Mouse (Mus musculus) stomach, embryonic 15.5 days (tissue): ENCODE data around the gene Chd4. TPM values are rescaled to one million over a fixed set of nuclear protein-coding genes. Genes with fewer than 3 reads are reported as not detected.

Source experiments
- ATAC-seq: fragments of 200-750 bp; cut with Nextera tagmentation; 2 replicates; pipeline ENCODE4 v1.8.0; 2017; ENCODE audit warnings: low read depth, moderate number of reproducible peaks, moderate TSS enrichment; ENCODE audit not compliant: insufficient read depth, low FRiP score
- H3K27ac ChIP-seq: fragments of 300-500 bp; sonication (generic); 2 replicates; pipeline ENCODE4 v1.5.1; 2015; ENCODE audit warnings: mild to moderate bottlenecking, inconsistent platforms
- H3K27me3 ChIP-seq: fragments of 300-500 bp; sonication (generic); replicated peaks from 2 replicates; pipeline ENCODE4 v1.6.1; 2015; ENCODE audit warnings: inconsistent platforms
- H3K36me3 ChIP-seq: fragments of 300-500 bp; sonication (generic); 2 replicates; pipeline ENCODE4 v1.6.1; 2015; ENCODE audit warnings: inconsistent platforms
- H3K4me1 ChIP-seq: fragments of 300-500 bp; sonication (generic); 2 replicates; pipeline ENCODE4 v1.6.1; 2015; ENCODE audit warnings: inconsistent platforms
- H3K4me2 ChIP-seq: fragments of 300-500 bp; sonication (generic); 2 replicates; pipeline ENCODE4 v1.6.1; 2015; ENCODE audit warnings: mild to moderate bottlenecking, inconsistent platforms
- H3K4me3 ChIP-seq: fragments of 300-500 bp; sonication (generic); replicated peaks from 2 replicates; pipeline ENCODE4 v1.5.1; 2015; ENCODE audit warnings: inconsistent platforms
- H3K9ac ChIP-seq: fragments of 300-500 bp; sonication (generic); 2 replicates; pipeline ENCODE4 v1.6.1; 2015; ENCODE audit warnings: inconsistent platforms
- H3K9me3 ChIP-seq: fragments of 300-500 bp; sonication (generic); 2 replicates; pipeline ENCODE4 v1.6.1; 2016; ENCODE audit warnings: inconsistent platforms
- WGBS: fragments of 180-500 bp; shearing (Covaris S2); methylation state at CpG from one replicate; pipeline ENCODE4 v1.1.7; 2015; 5-methylcytosine and 5-hydroxymethylcytosine counted together
- polyA plus RNA-seq: library from polyadenylated mRNA; unstranded; fragments of >200 nt; fragmentation: Nextera tagmentation; extraction: Ambion mirVana; gene quantifications from 2 replicates; pipeline ENCODE4 v1.2.1, GENCODE M21; 2015

Gene Chd4
- polyA plus RNA-seq, 1 experiment from 2014 or later: 62.3 TPM

DNA sequence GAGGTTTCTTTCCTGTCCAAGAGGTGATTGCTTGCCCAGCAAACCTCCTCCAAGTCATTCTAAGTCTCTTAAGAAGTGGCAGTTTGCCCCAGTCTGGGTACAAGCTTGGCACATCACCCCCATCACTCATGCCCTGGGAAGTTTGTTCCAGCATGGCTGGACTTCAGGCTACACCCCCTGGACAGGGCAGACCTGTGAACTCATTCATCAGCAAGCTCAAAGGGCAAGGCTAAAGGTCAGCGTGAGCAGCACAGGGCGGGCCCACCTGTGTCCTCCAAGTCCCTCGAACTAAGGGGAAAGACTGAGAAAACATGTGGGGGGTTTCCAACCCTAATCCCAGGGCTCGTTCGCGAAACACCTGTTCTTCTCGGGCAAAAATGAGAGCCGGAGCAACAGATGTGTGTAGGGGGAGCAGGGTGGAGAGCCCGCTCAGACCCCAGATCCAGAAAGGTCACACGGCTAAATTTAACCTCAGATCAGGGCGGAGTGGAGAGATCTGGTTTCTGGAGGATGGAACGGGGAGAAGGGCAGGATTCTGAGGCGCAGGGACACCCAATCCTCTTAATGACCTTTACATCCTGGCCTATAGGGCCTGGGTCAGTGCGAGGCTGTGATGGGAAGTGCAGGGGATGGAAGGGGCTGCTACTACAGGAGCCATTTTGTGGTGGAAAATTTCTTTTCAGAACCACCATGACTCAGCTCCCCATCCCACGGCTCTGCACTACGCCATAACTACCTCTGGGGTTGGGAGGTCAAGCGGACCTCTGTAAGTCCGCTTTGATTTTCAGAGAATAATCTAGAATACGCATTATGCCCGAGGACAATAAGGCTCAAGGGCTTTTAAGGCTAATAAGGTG is 68.2 kb downstream of the Chd4 start:
- Histone ChIP-seq H3K9me3 (no peaks in the 10 kb centered on the region), H3K27me3 (no peaks in the 10 kb centered on the region), H3K27ac (peak overlapping the region; percentile 98), H3K4me2 (peak overlapping the region; percentile 79), H3K4me1 (peaks cover 42% of the 10 kb centered on the region), H3K9ac (peak overlapping the region; percentile 76), H3K4me3 (peak overlapping the region; percentile 90), H3K36me3 (peaks cover 28% of the 10 kb centered on the region)
- WGBS: 4% methylated on average over 20 of the region's 20 CpGs
- ATAC-seq: no peak

- H3K27ac ChIP-seq: peak overlapping the region; percentile 98
- peak overlapping the region; percentile 76 for H3K9ac ChIP-seq
- H3K36me3 ChIP-seq: peaks cover 31% of the 10 kb centered on the region
- WGBS: under 1% methylated on average over 39 of the region's 39 CpGs
- no peaks in the 10 kb centered on the region for H3K9me3 ChIP-seq
- ATAC-seq: no peak
- H3K27me3 ChIP-seq: no peaks in the 10 kb centered on the region
- H3K4me2 ChIP-seq: peak overlapping the region; percentile 79
- peaks cover 42% of the 10 kb centered on the region for H3K4me1 ChIP-seq
- H3K4me3 ChIP-seq: peak overlapping the region; percentile 90
Observed at GRCm38 (mm10) chr6:125164672-125165327, 69.0 kb downstream of the Chd4 start.

DNA sequence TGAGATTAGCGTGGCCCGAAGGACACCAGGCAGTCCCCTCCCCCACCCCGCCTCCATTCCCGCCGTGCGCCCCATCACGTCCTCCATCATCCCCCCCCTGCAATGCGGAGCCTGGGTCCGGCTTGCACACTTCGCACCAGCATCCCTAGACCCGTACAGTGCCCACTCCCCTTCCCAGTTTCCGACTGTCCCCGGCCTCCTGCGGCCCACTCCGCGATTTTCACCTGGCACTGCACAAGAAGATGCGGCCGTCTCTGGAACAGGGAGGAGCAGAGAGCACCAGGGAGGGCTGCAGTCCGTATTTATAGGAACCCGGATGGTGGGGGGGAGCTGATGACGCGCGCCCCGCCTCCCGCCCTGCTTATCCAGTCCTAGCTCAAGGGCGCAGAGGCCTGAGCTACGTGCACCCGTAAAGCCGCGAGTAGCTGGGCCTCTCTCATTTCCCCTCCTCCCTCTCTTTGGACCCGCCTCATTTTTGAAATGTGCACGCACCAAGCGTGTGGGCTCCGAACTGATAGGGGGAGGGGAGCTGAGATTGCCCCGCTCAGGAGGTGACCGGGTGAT is 69.6 kb downstream of the Chd4 start:
- peak overlapping the region; percentile 90 for H3K4me3 ChIP-seq
- H3K4me2 ChIP-seq: peak overlapping the region; percentile 79
- ATAC-seq: peak; percentile 87
- H3K36me3 ChIP-seq: peaks cover 32% of the 10 kb centered on the region
- no peaks in the 10 kb centered on the region for H3K27me3 ChIP-seq
- H3K27ac ChIP-seq: peak overlapping the region; percentile 98
- peak overlapping the region; percentile 76 for H3K9ac ChIP-seq
- H3K4me1 ChIP-seq: peaks cover 42% of the 10 kb centered on the region
- H3K9me3 ChIP-seq: no peaks in the 10 kb centered on the region
- WGBS: 0% methylated on average over 36 of the region's 36 CpGs

DNA sequence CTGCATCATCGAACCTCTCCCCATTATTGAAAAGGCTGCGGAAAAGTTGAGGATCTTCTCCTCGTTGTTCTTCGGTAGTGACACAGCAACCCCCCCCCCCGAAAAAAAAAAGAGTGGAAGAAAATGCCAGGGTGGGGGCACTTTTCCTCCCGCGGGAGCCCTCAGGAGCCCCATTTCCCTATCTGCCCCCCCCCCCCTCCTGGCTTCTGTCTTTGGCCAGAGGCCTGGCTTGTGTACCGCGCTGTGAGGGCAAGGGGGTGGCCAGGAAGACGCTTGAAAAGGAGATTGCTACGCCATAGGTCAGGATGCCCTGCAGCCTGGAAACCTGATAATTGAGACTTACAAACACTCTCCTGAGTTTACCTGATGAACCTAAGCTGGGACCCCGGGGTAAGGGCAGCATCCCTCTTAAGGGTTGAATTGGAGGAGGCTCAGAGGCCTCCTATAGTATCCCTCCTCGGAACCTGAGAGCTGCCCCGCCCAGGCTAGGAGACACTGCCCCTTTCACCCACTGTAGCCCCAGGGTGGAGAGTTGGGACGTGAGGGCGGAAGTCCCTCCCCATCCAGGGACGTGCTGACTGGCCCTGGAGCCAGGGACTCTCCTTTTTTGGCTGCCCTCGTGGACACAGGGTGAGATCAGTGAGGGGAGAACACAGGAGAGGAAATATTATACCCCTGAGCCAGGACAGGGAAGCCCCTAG is 70.4 kb downstream of the Chd4 start, which contains the start of gene Gapdh:
TSS of gene Gapdh (minus strand) at position 417 of the 701 bp plus-strand sequence.
- no peaks in the 10 kb centered on the region for H3K27me3 ChIP-seq
- H3K4me2 ChIP-seq: peak within 1 kb of the TSS; percentile 79
- ATAC-seq: peak; percentile 74
- H3K4me3 ChIP-seq: peak within 1 kb of the TSS; percentile 90
- H3K9me3 ChIP-seq: no peaks in the 10 kb centered on the region
- H3K4me1 ChIP-seq: peaks cover 34% of the 10 kb centered on the region
- under 1% methylated on average over 18 of the region's 18 CpGs for WGBS
- H3K27ac ChIP-seq: peak within 1 kb of the TSS; percentile 98
- H3K36me3 ChIP-seq: peaks cover 34% of the 10 kb centered on the region
- peak within 1 kb of the TSS; percentile 76 for H3K9ac ChIP-seq

- ATAC-seq: peak; percentile 51
- H3K4me2 ChIP-seq: peak overlapping the region; percentile 79
- peak overlapping the region; percentile 13 for H3K9ac ChIP-seq
- 19% methylated on average over 10 of the region's 10 CpGs for WGBS
- H3K9me3 ChIP-seq: no peaks in the 10 kb centered on the region
- peaks cover 31% of the 10 kb centered on the region for H3K4me1 ChIP-seq
- H3K4me3 ChIP-seq: peak overlapping the region; percentile 90
- no peaks in the 10 kb centered on the region for H3K27me3 ChIP-seq
- H3K27ac ChIP-seq: peak overlapping the region; percentile 98
- peaks cover 43% of the 10 kb centered on the region for H3K36me3 ChIP-seq
Observed at GRCm38 (mm10) chr6:125166861-125167650, 71.3 kb downstream of the Chd4 start.

- Histone ChIP-seq H3K27me3 (no peaks in the 10 kb centered on the region), H3K27ac (peak overlapping the region; percentile 98; the same call in 1 of the 2 replicates), H3K9me3 (no peaks in the 10 kb centered on the region), H3K9ac (no peak overlapping the region), H3K4me3 (no peak overlapping the region), H3K36me3 (peaks cover 53% of the 10 kb centered on the region), H3K4me2 (no peak overlapping the region), H3K4me1 (peaks cover 31% of the 10 kb centered on the region)
- WGBS: 90% methylated on average over 14 of the region's 14 CpGs
- no peak for ATAC-seq
Observed at GRCm38 (mm10) chr6:125168086-125168485, 72.3 kb downstream of the Chd4 start.

DNA sequence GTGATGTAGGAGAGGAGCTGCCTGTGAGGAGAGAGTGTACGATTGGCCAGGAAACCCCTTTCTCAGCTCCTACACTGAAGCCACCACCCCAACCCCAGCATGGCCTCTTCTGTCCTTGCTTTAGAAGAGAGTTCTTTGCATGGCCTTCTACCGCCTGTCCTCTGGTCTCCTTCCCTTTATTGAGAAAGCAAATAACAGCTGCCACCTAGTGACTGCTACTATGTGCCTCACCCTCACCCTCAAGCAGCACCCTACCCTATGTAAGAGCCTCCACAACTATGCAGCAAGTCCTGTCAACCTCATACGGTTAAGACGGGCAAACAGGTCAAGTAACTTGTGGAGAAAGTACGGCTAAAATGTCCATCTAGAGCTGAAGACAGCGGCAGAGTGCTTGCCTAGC is 74.4 kb downstream of the Chd4 start:
- Histone ChIP-seq H3K4me2 (no peak overlapping the region), H3K4me3 (no peak overlapping the region), H3K36me3 (peaks cover 61% of the 10 kb centered on the region), H3K27me3 (no peaks in the 10 kb centered on the region), H3K27ac (no peak overlapping the region), H3K4me1 (peaks cover 17% of the 10 kb centered on the region), H3K9ac (no peak overlapping the region), H3K9me3 (no peaks in the 10 kb centered on the region)
- 85% methylated on average over 6 of the region's 6 CpGs for WGBS
- no peak for ATAC-seq

- Histone ChIP-seq H3K4me2 (no peak overlapping the region), H3K36me3 (peaks cover 82% of the 10 kb centered on the region), H3K4me1 (peaks cover 4% of the 10 kb centered on the region), H3K27me3 (no peaks in the 10 kb centered on the region), H3K4me3 (no peak overlapping the region), H3K27ac (no peak overlapping the region), H3K9me3 (no peaks in the 10 kb centered on the region), H3K9ac (no peak overlapping the region)
- no peak for ATAC-seq
- WGBS: 61% methylated on average over 2 of the region's 2 CpGs
Observed at GRCm38 (mm10) chr6:125172474-125172873, 76.7 kb downstream of the Chd4 start.

DNA sequence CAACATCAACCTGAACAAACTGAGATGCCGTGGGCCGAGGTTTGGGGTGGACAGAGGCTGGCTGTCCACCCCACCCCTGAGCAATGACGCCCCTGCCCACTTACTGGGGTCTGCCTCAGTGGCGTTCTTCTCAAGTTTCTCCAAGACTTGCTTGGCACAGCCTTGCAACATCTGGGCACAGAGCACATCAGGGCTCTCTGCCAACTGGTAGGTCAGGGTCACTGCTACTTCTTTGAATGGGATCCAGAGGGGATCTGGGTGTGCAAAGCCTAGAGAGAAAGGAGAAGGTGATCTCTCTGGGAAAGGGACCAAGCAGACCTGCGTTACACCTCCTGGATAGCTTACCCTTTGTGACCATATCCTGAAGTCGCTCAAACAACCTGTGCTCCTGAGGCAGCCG is 77.5 kb downstream of the Chd4 start:
- Histone ChIP-seq H3K9me3 (no peaks in the 10 kb centered on the region), H3K4me3 (no peak overlapping the region), H3K9ac (no peak overlapping the region), H3K4me2 (no peak overlapping the region), H3K27me3 (no peaks in the 10 kb centered on the region), H3K36me3 (peaks cover 86% of the 10 kb centered on the region), H3K27ac (no peak overlapping the region), H3K4me1 (no peaks in the 10 kb centered on the region)
- WGBS: 92% methylated on average over 7 of the region's 7 CpGs
- no peak for ATAC-seq

- no peaks in the 10 kb centered on the region for H3K27me3 ChIP-seq
- peaks cover 90% of the 10 kb centered on the region for H3K36me3 ChIP-seq
- H3K4me3 ChIP-seq: no peak overlapping the region
- no peak for ATAC-seq
- H3K9ac ChIP-seq: no peak overlapping the region
- no peaks in the 10 kb centered on the region for H3K9me3 ChIP-seq
- H3K4me1 ChIP-seq: no peaks in the 10 kb centered on the region
- no peak overlapping the region for H3K4me2 ChIP-seq
- H3K27ac ChIP-seq: no peak overlapping the region
- 88% methylated on average over 5 of the region's 5 CpGs for WGBS
Observed at GRCm38 (mm10) chr6:125175469-125175868, 79.7 kb downstream of the Chd4 start.

GRCm38 (mm10) chr6:125179601-125180000 is 83.8 kb downstream of the Chd4 start:
- peaks cover 84% of the 10 kb centered on the region for H3K36me3 ChIP-seq
- no peaks in the 10 kb centered on the region for H3K27me3 ChIP-seq
- WGBS: 90% methylated on average over 7 of the region's 7 CpGs
- no peaks in the 10 kb centered on the region for H3K4me1 ChIP-seq
- H3K9ac ChIP-seq: no peak overlapping the region
- H3K9me3 ChIP-seq: no peaks in the 10 kb centered on the region
- no peak overlapping the region for H3K27ac ChIP-seq
- no peak overlapping the region for H3K4me3 ChIP-seq
- ATAC-seq: no peak
- H3K4me2 ChIP-seq: no peak overlapping the region
